Mouse (Mus musculus): Measurements from ENCODE around the gene Erf.
A peak's percentile ranks its signal among the peaks of the same experiment; 100 is the strongest.
"Not testable (repeated sequence)": the region's sequence is repeated elsewhere in the genome, so short reads cannot be mapped to it uniquely, and the experiment has no call there.

The Erf gene

GRCm38 (mm10) chr7:25266180-25266962 is 15.8 kb upstream of the Erf start:
- DNase-seq, result no peak

GRCm38 (mm10) chr7:25265743-25266142 is 15.2 kb upstream of the Erf start:
- DNase-seq, result not testable (repeated sequence)

GRCm38 (mm10) chr7:25263968-25264870 is 13.7 kb upstream of the Erf start:
- DNase-seq, result no peak

- no peak for DNase-seq
Measured at GRCm38 (mm10) chr7:25261896-25262295, 11.3 kb upstream of the Erf start.

GRCm38 (mm10) chr7:25251822-25252221 is 1.3 kb upstream of the Erf start:
- no peak for DNase-seq

- DNase-seq, result peak; percentile 61
Measured at GRCm38 (mm10) chr7:25251071-25251791, 670 bp upstream of the Erf start.

- DNase-seq, result peak; percentile 87
Measured at GRCm38 (mm10) chr7:25249314-25250140, 1.0 kb downstream of the Erf start.

- no peak for DNase-seq
Measured at GRCm38 (mm10) chr7:25248846-25249313, 1.7 kb downstream of the Erf start.

- DNase-seq, result no peak
Measured at GRCm38 (mm10) chr7:25248018-25248647, 2.4 kb downstream of the Erf start.

GRCm38 (mm10) chr7:25247498-25247897 is 3.1 kb downstream of the Erf start:
- no peak for DNase-seq

GRCm38 (mm10) chr7:25246759-25247137 is 3.8 kb downstream of the Erf start:
- DNase-seq, result peak; percentile 15

- DNase-seq, result peak; percentile 18
Measured at GRCm38 (mm10) chr7:25246079-25246758, 4.3 kb downstream of the Erf start.

- no peak for DNase-seq
Measured at GRCm38 (mm10) chr7:25244562-25245369, 5.8 kb downstream of the Erf start.

GRCm38 (mm10) chr7:25243361-25243760 is 7.2 kb downstream of the Erf start:
- DNase-seq, result no peak

- no peak for DNase-seq
Measured at GRCm38 (mm10) chr7:25241062-25241461, 9.5 kb downstream of the Erf start.

- DNase-seq, result no peak
Measured at GRCm38 (mm10) chr7:25240631-25241030, 9.9 kb downstream of the Erf start.

- DNase-seq, result peak; percentile 90
Measured at GRCm38 (mm10) chr7:25238829-25239623, 11.5 kb downstream of the Erf start.

GRCm38 (mm10) chr7:25238015-25238706 is 12.4 kb downstream of the Erf start:
- DNase-seq, result peak; percentile 91

All from thymus, postnatal 14 days (tissue).